Mouse (Mus musculus) ES-E14 (cell line): ENCODE data around the gene Slc27a3. TPM values are rescaled to one million over a fixed set of nuclear protein-coding genes. Genes with fewer than 3 reads are reported as not detected.
"Not testable (repeated sequence)": the region's sequence is repeated elsewhere in the genome, so short reads cannot be mapped to it uniquely, and the experiment has no call there.

Experiments
- DNase-seq: peaks from one replicate; pipeline ENCODE4 v3.0.0-alpha.2; 2013; ENCODE audit warnings: low read depth, low spot score
- H3K27ac ChIP-seq: 2 replicates; pipeline ENCODE4 v1.5.1; 2012; ENCODE audit warnings: low read depth, mild to moderate bottlenecking, low read length, moderate library complexity, mixed read lengths; ENCODE audit not compliant: poor library complexity, insufficient read depth, severe bottlenecking
- H3K36me3 ChIP-seq: 2 replicates; pipeline ENCODE4 v1.6.1; 2012; ENCODE audit warnings: mild to moderate bottlenecking, low read length, moderate library complexity, mixed read lengths; ENCODE audit not compliant: control insufficient read depth, poor library complexity, insufficient read depth, severe bottlenecking
- H3K4me1 ChIP-seq, 2 experiments: fragments of 150-350 bp in 1 of 2; sonication (generic) in 1 of 2; 2 replicates each; pipeline ENCODE4 v1.6.1; 2012; ENCODE audit warnings: low read length in 2 of 2, mild to moderate bottlenecking in 1 of 2, mixed read lengths in 1 of 2; ENCODE audit not compliant: control insufficient read depth in 2 of 2, insufficient read depth in 2 of 2, poor library complexity in 1 of 2
- H3K4me3 ChIP-seq, 2 experiments: fragments of 150-350 bp in 1 of 2; sonication (generic) in 1 of 2; 2 replicates each; pipeline ENCODE4 v1.5.1; 2012; ENCODE audit warnings: low read length in 2 of 2, low read depth in 1 of 2, mild to moderate bottlenecking in 1 of 2, mixed read lengths in 1 of 2; ENCODE audit not compliant: insufficient read depth in 1 of 2, poor library complexity in 1 of 2, severe bottlenecking in 1 of 2
- H3K9ac ChIP-seq: 2 replicates; pipeline ENCODE4 v1.6.1; 2012; ENCODE audit warnings: low read depth, mild to moderate bottlenecking, low read length, mixed read lengths; ENCODE audit not compliant: poor library complexity, insufficient read depth, severe bottlenecking
- H3K9me3 ChIP-seq: fragments of 150-350 bp; sonication (generic); 2 replicates; pipeline ENCODE4 v1.6.1; 2012; ENCODE audit warnings: low read depth, mild to moderate bottlenecking, low read length; ENCODE audit not compliant: control insufficient read depth, insufficient read depth
- CHD2 ChIP-seq: IDR thresholded peaks from 2 replicates; pipeline ENCODE4 v1.6.1; 2014; ENCODE audit warnings: mild to moderate bottlenecking, low read depth, low read length, inconsistent platforms
- HCFC1 ChIP-seq: IDR thresholded peaks from 2 replicates; pipeline ENCODE4 v1.6.1; 2012; ENCODE audit warnings: low read length, inconsistent platforms, borderline replicate concordance; ENCODE audit not compliant: insufficient read depth
- MAFK ChIP-seq: IDR thresholded peaks from 2 replicates; pipeline ENCODE4 v1.6.1; 2014; ENCODE audit warnings: mild to moderate bottlenecking, low read depth, low read length, inconsistent platforms; ENCODE audit not compliant: insufficient read depth
- ZC3H11A ChIP-seq: IDR thresholded peaks from 2 replicates; pipeline ENCODE4 v1.6.1; 2012; ENCODE audit warnings: low read depth, mild to moderate bottlenecking, inconsistent platforms, low read length, borderline replicate concordance
- ZNF384 ChIP-seq: IDR thresholded peaks from 2 replicates; pipeline ENCODE4 v1.6.1; 2012; ENCODE audit warnings: low read depth, low read length, inconsistent platforms
- in situ Hi-C, 2 experiments: fragments of 600-800 bp; cut with MboI; formaldehyde crosslinking; loops; one replicate each; pipeline ENCODE4 v1.15.1; 2025; ENCODE audit warnings: low sequenced_read_pairs in 2 of 2, inconsistent platforms in 1 of 2; ENCODE audit not compliant: unreplicated experiment in 2 of 2
- total RNA-seq: library from RNA; depleted of rRNA; stranded (reverse); fragments of 300-350 nt; gene quantifications from 2 replicates; pipeline ENCODE4 v1.2.3, GENCODE M21; 2012

Gene Slc27a3
- total RNA-seq, 1 experiment, result 22.9 TPM

- in situ Hi-C loops, result no loop called here
- H3K9ac ChIP-seq, result no peak overlapping the region
- H3K4me3 ChIP-seq, result no peak overlapping the region
- peaks cover 26% of the 10 kb centered on the region for H3K36me3 ChIP-seq
- no peak for DNase-seq
- no peak overlapping the region for H3K27ac ChIP-seq
- H3K9me3 ChIP-seq, result no peaks in the 10 kb centered on the region
- TF ChIP-seq HCFC1, result no peak
- H3K4me1 ChIP-seq, result peaks cover 0 to 2% of the 10 kb centered on the region in 2 experiments; a peak in 2 of 4 replicates
Measured at GRCm38 (mm10) chr3:90359230-90359629, 30.5 kb downstream of the Slc27a3 start.

- H3K9ac ChIP-seq, result no peak overlapping the region
- DNase-seq, result no peak
- H3K27ac ChIP-seq, result no peak overlapping the region
- H3K4me1 ChIP-seq, result no peaks in the 10 kb centered on the region; a peak in 1 of 4 replicates
- no peak for TF ChIP-seq HCFC1
- no peak for TF ChIP-seq ZNF384
- no peak for TF ChIP-seq ZC3H11A
- no peak for TF ChIP-seq MAFK
- no peak for TF ChIP-seq CHD2
- H3K4me3 ChIP-seq, result no peak overlapping the region
- peaks cover 33% of the 10 kb centered on the region for H3K36me3 ChIP-seq
- in situ Hi-C loops, result no loop called here
- no peaks in the 10 kb centered on the region for H3K9me3 ChIP-seq
Measured at GRCm38 (mm10) chr3:90357959-90358358, 31.8 kb downstream of the Slc27a3 start.

GRCm38 (mm10) chr3:90347847-90348246 is 41.9 kb downstream of the Slc27a3 start:
- peaks cover 22% of the 10 kb centered on the region for H3K36me3 ChIP-seq
- no peak overlapping the region for H3K9ac ChIP-seq
- TF ChIP-seq ZNF384 (no peak), ZC3H11A (no peak)
- no peaks in the 10 kb centered on the region for H3K4me1 ChIP-seq
- DNase-seq, result no peak
- no peak overlapping the region for H3K4me3 ChIP-seq
- in situ Hi-C loops, result no loop called here
- H3K27ac ChIP-seq, result no peak overlapping the region
- H3K9me3 ChIP-seq, result no peaks in the 10 kb centered on the region

- H3K27ac ChIP-seq, in situ Hi-C loops, H3K4me1 ChIP-seq, H3K9me3 ChIP-seq, DNase-seq, H3K9ac ChIP-seq, H3K36me3 ChIP-seq, H3K4me3 ChIP-seq: not testable (repeated sequence)
Measured at GRCm38 (mm10) chr3:90342853-90343252, 46.9 kb downstream of the Slc27a3 start.

- Histone ChIP-seq H3K27ac (no peak overlapping the region), H3K9ac (no peak overlapping the region), H3K4me1 (peaks cover 2 to 3% of the 10 kb centered on the region in 2 experiments; a peak in 2 of 4 replicates), H3K36me3 (peaks cover 2% of the 10 kb centered on the region; the same call in 1 of the 2 replicates), H3K9me3 (no peaks in the 10 kb centered on the region), H3K4me3 (no peak overlapping the region)
- no peak for TF ChIP-seq MAFK
- TF ChIP-seq ZNF384, result no peak
- no peak for TF ChIP-seq ZC3H11A
- no peak for TF ChIP-seq CHD2
- no peak for TF ChIP-seq HCFC1
- no peak for DNase-seq
- in situ Hi-C loops, result no loop called here
Measured at GRCm38 (mm10) chr3:90340177-90340576, 49.6 kb downstream of the Slc27a3 start.
